Mouse (Mus musculus): ENCODE measurements around the gene Tshz3.
A peak's percentile ranks its signal among the peaks of the same experiment; 100 is the strongest.

Tshz3 gene

DNA sequence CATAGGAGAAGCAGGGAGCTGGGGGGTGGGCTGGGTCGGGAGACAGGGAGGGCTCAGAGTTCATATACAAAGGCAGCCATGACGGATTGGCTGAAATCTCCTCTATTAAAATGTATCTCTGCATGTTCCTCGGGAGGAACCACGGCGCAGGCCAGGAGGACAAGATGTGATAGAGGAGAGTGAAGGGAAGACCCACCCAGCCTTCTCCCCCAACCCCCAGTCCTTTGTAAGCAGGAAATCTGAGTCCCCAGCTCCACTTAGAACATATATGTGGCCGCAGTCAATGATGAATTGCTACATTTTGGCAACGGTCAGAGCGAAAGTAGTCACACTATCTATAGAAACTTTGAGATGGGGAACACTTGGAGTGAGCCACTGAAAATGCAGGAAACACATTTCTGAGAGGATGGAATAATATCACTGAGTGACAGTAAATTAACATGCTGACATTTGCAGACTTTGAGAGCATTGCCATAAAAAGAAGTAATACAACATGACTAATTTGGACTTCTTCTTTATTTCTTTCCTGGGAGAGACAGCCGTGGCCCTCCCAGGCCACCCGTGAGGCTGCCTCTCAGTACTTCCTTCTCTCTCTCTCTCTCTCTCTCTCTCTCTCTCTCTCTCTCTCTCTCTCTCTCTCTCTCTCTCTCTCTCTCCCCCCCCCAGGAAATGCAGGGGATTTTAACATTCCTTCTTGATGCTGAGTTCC is 88.9 kb downstream of the Tshz3 start:
- DNase-seq (ENCODE audit: low read depth, low spot score), result no peak

DNA sequence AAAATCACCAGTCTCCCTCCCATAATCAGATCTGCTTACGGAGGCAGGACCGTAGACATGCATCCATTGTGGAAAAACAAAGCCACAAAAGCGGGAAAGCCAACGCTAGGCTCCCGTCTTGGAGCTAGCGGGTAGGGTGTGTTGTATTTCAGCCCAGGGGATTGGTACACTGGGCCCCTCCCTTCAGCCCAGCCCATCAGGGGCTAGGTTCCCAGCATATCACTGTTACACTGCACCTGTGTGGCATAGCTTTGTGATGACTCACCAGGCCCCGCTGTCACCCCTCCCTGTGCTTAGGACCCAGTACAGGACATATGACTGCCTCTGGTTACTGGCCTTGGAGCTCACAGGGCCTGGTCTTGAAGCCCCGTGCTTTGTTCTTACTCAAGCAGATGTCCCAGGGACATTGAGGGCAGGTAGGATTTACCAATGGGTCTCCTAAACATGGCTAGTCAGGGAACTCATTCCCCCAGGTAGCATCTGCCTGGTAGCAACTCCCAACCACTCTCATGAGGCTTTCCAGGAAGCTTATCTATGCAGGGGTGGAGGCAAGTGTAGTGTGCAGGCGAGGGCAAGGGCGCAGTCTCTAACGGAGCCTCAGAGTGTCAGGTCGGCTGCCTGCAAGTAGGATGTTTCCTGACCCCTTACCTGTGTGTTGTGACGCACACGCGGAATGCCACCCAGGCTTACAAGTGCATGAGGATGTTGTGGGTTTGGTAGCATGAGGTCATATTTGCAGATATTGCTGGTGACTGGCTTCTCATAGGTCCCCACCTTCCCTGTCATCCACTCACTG is 98.7 kb downstream of the Tshz3 start:
- peak; percentile 66 for DNase-seq (ENCODE audit: low read depth, low spot score)

All from ZHBTc4 (cell line).